Mouse (Mus musculus) forebrain, postnatal 0 days (tissue): ENCODE measurements around the gene Tmem221. TPM values are rescaled to one million over a fixed set of nuclear protein-coding genes. Genes with fewer than 3 reads are reported as not detected.

Experiments used
- ATAC-seq: fragments of 200-750 bp; cut with Nextera tagmentation; 2 replicates; pipeline ENCODE4 v1.8.0; 2017; ENCODE audit warnings: mild to moderate bottlenecking, moderate library complexity
- DNase-seq: peaks from one replicate; pipeline ENCODE4 v3.0.0-alpha.2; 2015
- H3K27ac ChIP-seq: fragments of 300-500 bp; sonication (generic); 2 replicates; pipeline ENCODE4 v1.5.1; 2014; ENCODE audit warnings: low read depth, mild to moderate bottlenecking, antibody characterized with exemption, low read length, moderate library complexity, mixed read lengths
- H3K27me3 ChIP-seq: fragments of 300-500 bp; sonication (generic); 2 replicates; pipeline ENCODE4 v1.6.1; 2014; ENCODE audit warnings: mild to moderate bottlenecking, low read length, mixed read lengths; ENCODE audit not compliant: insufficient read depth
- H3K36me3 ChIP-seq: fragments of 300-500 bp; sonication (generic); 2 replicates; pipeline ENCODE4 v1.6.1; 2014; ENCODE audit warnings: mild to moderate bottlenecking, moderate library complexity; ENCODE audit not compliant: insufficient read depth
- H3K4me1 ChIP-seq: fragments of 300-500 bp; sonication (generic); 2 replicates; pipeline ENCODE4 v1.6.1; 2014; ENCODE audit warnings: antibody characterized with exemption; ENCODE audit not compliant: insufficient read depth
- H3K4me2 ChIP-seq: fragments of 300-500 bp; sonication (generic); 2 replicates; pipeline ENCODE4 v1.6.1; 2014; ENCODE audit warnings: low read depth, mild to moderate bottlenecking, moderate library complexity
- H3K4me3 ChIP-seq: fragments of 300-500 bp; sonication (generic); 2 replicates; pipeline ENCODE4 v1.5.1; 2014; ENCODE audit warnings: low read depth, low read length, mixed read lengths
- H3K9ac ChIP-seq: fragments of 300-500 bp; sonication (generic); 2 replicates; pipeline ENCODE4 v1.6.1; 2014; ENCODE audit warnings: mild to moderate bottlenecking
- H3K9me3 ChIP-seq: fragments of 300-500 bp; sonication (generic); 2 replicates; pipeline ENCODE4 v1.6.1; 2016; ENCODE audit warnings: low read length
- CTCF ChIP-seq: sonication (generic); IDR thresholded peaks from 2 replicates; pipeline ENCODE4 v1.5.1; 2016; ENCODE audit warnings: antibody characterized with exemption, control low read depth, low read depth
- WGBS: fragments of 180-500 bp; shearing (Covaris S2); extraction: QIAGEN DNeasy Blood & Tissue Kit; methylation state at CpG from one replicate; pipeline ENCODE4 v1.1.7; 2014; 5-methylcytosine and 5-hydroxymethylcytosine counted together
- polyA plus RNA-seq: library from polyadenylated mRNA; unstranded; fragments of >200 nt; fragmentation: Nextera tagmentation; extraction: Ambion mirVana; gene quantifications from 2 replicates; pipeline ENCODE4 v1.2.1, GENCODE M21; 2015
- total RNA-seq: library from RNA; depleted of rRNA; stranded (reverse); fragments of >200 nt; gene quantifications from 2 replicates; pipeline ENCODE4 v1.2.3, GENCODE M21; 2014; rRNA removed

Tmem221 gene
- total and polyA plus RNA-seq, 2 experiments from 2014 or later = 0.16 TPM; not detected in 1

- Histone ChIP-seq H3K9me3 (no peaks in the 10 kb centered on the region), H3K27me3 (peaks cover 7% of the 10 kb centered on the region), H3K4me1 (no peaks in the 10 kb centered on the region), H3K4me3 (no peak overlapping the region), H3K4me2 (no peak overlapping the region), H3K9ac (no peak overlapping the region), H3K36me3 (no peaks in the 10 kb centered on the region), H3K27ac (no peak overlapping the region)
- DNase-seq = no peak
- WGBS = 79% methylated on average over 14 of the region's 15 CpGs
- no peak for TF ChIP-seq CTCF
- ATAC-seq = no peak
Measured at GRCm38 (mm10) chr8:71513018-71513754, 45.5 kb downstream of the Tmem221 start.

- Histone ChIP-seq H3K4me1 (no peaks in the 10 kb centered on the region), H3K27ac (no peak within 1 kb of the TSS), H3K4me2 (no peak within 1 kb of the TSS), H3K4me3 (no peak within 1 kb of the TSS), H3K9ac (no peak within 1 kb of the TSS), H3K36me3 (no peaks in the 10 kb centered on the region), H3K9me3 (no peaks in the 10 kb centered on the region), H3K27me3 (peaks cover 20% of the 10 kb centered on the region)
- 77% methylated on average over 14 of the region's 14 CpGs for WGBS
- no peak for DNase-seq
- no peak for ATAC-seq
- no peak for TF ChIP-seq CTCF
Measured at GRCm38 (mm10) chr8:71511644-71512043, 47.0 kb downstream of the Tmem221 start, which contains the start of gene Plvap. Gene Plvap (minus strand): TSS chr8:71511752.

GRCm38 (mm10) chr8:71509316-71509715 lies 49.4 kb downstream of the Tmem221 start:
- Histone ChIP-seq H3K27me3 (peaks cover 32% of the 10 kb centered on the region), H3K4me2 (no peak overlapping the region), H3K9ac (no peak overlapping the region), H3K4me3 (no peak overlapping the region), H3K36me3 (no peaks in the 10 kb centered on the region), H3K27ac (no peak overlapping the region), H3K9me3 (no peaks in the 10 kb centered on the region), H3K4me1 (no peaks in the 10 kb centered on the region)
- ATAC-seq (no peak), DNase-seq (no peak)
- TF ChIP-seq CTCF = no peak
- WGBS = 67% methylated on average over 2 of the region's 2 CpGs

GRCm38 (mm10) chr8:71507589-71508104 lies 51.0 kb downstream of the Tmem221 start:
- Histone ChIP-seq H3K9me3 (no peaks in the 10 kb centered on the region), H3K27ac (no peak overlapping the region), H3K27me3 (peaks cover 32% of the 10 kb centered on the region), H3K4me3 (peak overlapping the region; percentile 45), H3K4me2 (peak overlapping the region; percentile 81), H3K9ac (peak overlapping the region; percentile 52), H3K4me1 (no peaks in the 10 kb centered on the region), H3K36me3 (no peaks in the 10 kb centered on the region)
- peak; percentile 95 for DNase-seq
- ATAC-seq = peak; percentile 91
- WGBS = 2% methylated on average over 61 of the region's 61 CpGs
- TF ChIP-seq CTCF = no peak

DNA sequence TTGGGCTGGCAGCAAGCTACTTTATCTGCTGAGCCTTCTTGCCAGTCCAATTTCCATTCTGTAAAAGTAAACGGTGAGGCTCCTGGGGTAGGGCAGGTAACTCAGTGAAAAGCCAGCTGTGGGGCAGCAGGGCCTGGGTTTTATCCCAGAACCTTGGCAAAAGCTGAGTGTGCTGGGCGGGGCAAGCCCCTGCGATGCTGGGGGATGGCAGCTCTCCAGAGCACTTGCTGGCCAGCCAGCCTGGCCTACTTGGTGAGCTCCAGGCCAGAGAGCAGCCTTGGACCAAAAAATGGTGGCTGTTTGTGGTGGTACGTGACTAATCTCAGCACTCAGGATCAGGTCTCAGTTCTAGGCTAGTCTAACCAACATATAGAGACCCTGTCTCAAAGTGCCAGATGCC lies 52.7 kb downstream of the Tmem221 start:
- H3K4me3 ChIP-seq = no peak overlapping the region
- 72% methylated on average over 4 of the region's 4 CpGs for WGBS
- H3K4me1 ChIP-seq = no peaks in the 10 kb centered on the region
- H3K4me2 ChIP-seq = no peak overlapping the region
- H3K36me3 ChIP-seq = no peaks in the 10 kb centered on the region
- H3K27me3 ChIP-seq = peaks cover 32% of the 10 kb centered on the region
- H3K9ac ChIP-seq = no peak overlapping the region
- DNase-seq = no peak
- no peak for TF ChIP-seq CTCF
- ATAC-seq = no peak
- no peaks in the 10 kb centered on the region for H3K9me3 ChIP-seq
- no peak overlapping the region for H3K27ac ChIP-seq

- H3K4me2 ChIP-seq = no peak overlapping the region
- ATAC-seq (no peak), DNase-seq (no peak)
- 92% methylated on average over 4 of the region's 4 CpGs for WGBS
- no peaks in the 10 kb centered on the region for H3K9me3 ChIP-seq
- H3K4me3 ChIP-seq = no peak overlapping the region
- TF ChIP-seq CTCF = no peak
- no peaks in the 10 kb centered on the region for H3K4me1 ChIP-seq
- no peak overlapping the region for H3K27ac ChIP-seq
- no peak overlapping the region for H3K9ac ChIP-seq
- H3K36me3 ChIP-seq = no peaks in the 10 kb centered on the region
- H3K27me3 ChIP-seq = peaks cover 32% of the 10 kb centered on the region
Measured at GRCm38 (mm10) chr8:71505326-71505725, 53.3 kb downstream of the Tmem221 start.

DNA sequence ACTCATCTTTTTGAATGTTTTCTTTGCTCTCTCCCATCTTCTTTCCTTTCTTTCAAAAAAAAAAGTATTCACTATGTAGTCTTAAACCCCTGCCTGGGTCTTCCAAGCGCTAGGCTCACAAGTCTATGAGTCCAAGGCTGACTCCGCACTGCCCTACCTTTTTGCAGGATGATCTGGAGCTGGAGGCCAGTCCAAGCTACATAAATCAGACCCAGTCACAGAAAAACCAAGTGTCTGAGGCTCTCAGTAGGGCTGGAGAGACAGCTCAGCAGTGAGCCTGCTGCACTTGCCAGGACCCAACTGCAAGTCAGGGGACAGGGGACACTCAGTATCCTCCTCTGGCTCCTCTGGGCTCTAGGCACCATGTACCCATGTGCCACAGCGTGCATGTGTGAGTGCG lies 54.3 kb downstream of the Tmem221 start:
- H3K36me3 ChIP-seq = no peaks in the 10 kb centered on the region
- no peaks in the 10 kb centered on the region for H3K4me1 ChIP-seq
- H3K27ac ChIP-seq = no peak overlapping the region
- no peak overlapping the region for H3K4me2 ChIP-seq
- H3K4me3 ChIP-seq = no peak overlapping the region
- ATAC-seq (no peak), DNase-seq (no peak)
- no peaks in the 10 kb centered on the region for H3K9me3 ChIP-seq
- 94% methylated on average over 4 of the region's 4 CpGs for WGBS
- TF ChIP-seq CTCF = no peak
- no peak overlapping the region for H3K9ac ChIP-seq
- H3K27me3 ChIP-seq = peaks cover 32% of the 10 kb centered on the region

Other genes starting within 250 kb of the Tmem221 start
- gene Use1, start 192.0 kb downstream of the Tmem221 start, total RNA-seq = 148 and 195 TPM in 2 replicates
- gene Use1, start 192.0 kb downstream of the Tmem221 start, polyA plus RNA-seq = 124 and 140 TPM in 2 replicates
- gene Ocel1, start 187.6 kb downstream of the Tmem221 start, total RNA-seq = 14.3 and 16.2 TPM in 2 replicates
- 5.2 and 6.6 TPM in 2 replicates for gene Ocel1, start 187.6 kb downstream of the Tmem221 start, polyA plus RNA-seq
- gene Nr2f6, start 176.9 kb downstream of the Tmem221 start, total RNA-seq = 59.0 and 63.9 TPM in 2 replicates
- 26.0 and 28.9 TPM in 2 replicates for gene Nr2f6, start 176.9 kb downstream of the Tmem221 start, polyA plus RNA-seq
- 3.5 and 5.6 TPM in 2 replicates for gene Ushbp1, start 163.1 kb downstream of the Tmem221 start, total RNA-seq
- gene Ushbp1, start 163.1 kb downstream of the Tmem221 start, polyA plus RNA-seq = 4.2 and 4.5 TPM in 2 replicates
- gene Babam1, start 162.0 kb downstream of the Tmem221 start, total RNA-seq = 87.2 and 94.0 TPM in 2 replicates
- 98.9 and 107 TPM in 2 replicates for gene Babam1, start 162.0 kb downstream of the Tmem221 start, polyA plus RNA-seq
- 0.81 and 2.8 TPM in 2 replicates for gene Ankle1, start 152.9 kb downstream of the Tmem221 start, total RNA-seq
- 0.97 and 2.3 TPM in 2 replicates for gene Ankle1, start 152.9 kb downstream of the Tmem221 start, polyA plus RNA-seq
- 187 and 210 TPM in 2 replicates for gene Abhd8, start 95.2 kb downstream of the Tmem221 start, total RNA-seq
- 168 and 169 TPM in 2 replicates for gene Abhd8, start 95.2 kb downstream of the Tmem221 start, polyA plus RNA-seq
- gene Mrpl34, start 93.9 kb downstream of the Tmem221 start, total RNA-seq = 75.0 and 80.5 TPM in 2 replicates
- gene Mrpl34, start 93.9 kb downstream of the Tmem221 start, polyA plus RNA-seq = 145 and 184 TPM in 2 replicates
- 179 and 184 TPM in 2 replicates for gene Dda1, start 89.7 kb downstream of the Tmem221 start, total RNA-seq
- 274 and 283 TPM in 2 replicates for gene Dda1, start 89.7 kb downstream of the Tmem221 start, polyA plus RNA-seq
- 76.5 and 82.2 TPM in 2 replicates for gene Ano8, start 72.9 kb downstream of the Tmem221 start, total RNA-seq
- gene Ano8, start 72.9 kb downstream of the Tmem221 start, polyA plus RNA-seq = 5.9 and 7.7 TPM in 2 replicates
- 23.6 and 33.6 TPM in 2 replicates for gene Gtpbp3, start 70.8 kb downstream of the Tmem221 start, total RNA-seq
- gene Gtpbp3, start 70.8 kb downstream of the Tmem221 start, polyA plus RNA-seq = 6.9 and 9.4 TPM in 2 replicates
- gene Plvap, start 47.1 kb downstream of the Tmem221 start, total RNA-seq = 2.2 and 4.0 TPM in 2 replicates
- 6.9 and 8.7 TPM in 2 replicates for gene Plvap, start 47.1 kb downstream of the Tmem221 start, polyA plus RNA-seq
- gene Ccdc194, start 33.2 kb downstream of the Tmem221 start, total RNA-seq = 0.48 TPM in 1 of 2 replicates, not detected in the other
- 0.08 and 0.16 TPM in 2 replicates for gene Ccdc194, start 33.2 kb downstream of the Tmem221 start, polyA plus RNA-seq
- 10.1 and 17.8 TPM in 2 replicates for gene Bst2, start 21.4 kb downstream of the Tmem221 start, total RNA-seq
- 19.3 and 21.0 TPM in 2 replicates for gene Bst2, start 21.4 kb downstream of the Tmem221 start, polyA plus RNA-seq
- 70.5 and 81.7 TPM in 2 replicates for gene Mvb12a, start 15.9 kb downstream of the Tmem221 start, total RNA-seq
- gene Mvb12a, start 15.9 kb downstream of the Tmem221 start, polyA plus RNA-seq = 73.4 and 87.4 TPM in 2 replicates
- gene Nxnl1, start 7.7 kb upstream of the Tmem221 start, total RNA-seq = 0.08 TPM in 1 of 2 replicates, not detected in the other
- not detected in 2 replicates for gene Nxnl1, start 7.7 kb upstream of the Tmem221 start, polyA plus RNA-seq
- 106 and 133 TPM in 2 replicates for gene Slc27a1, start 10.0 kb upstream of the Tmem221 start, total RNA-seq
- 74.8 and 102 TPM in 2 replicates for gene Slc27a1, start 10.0 kb upstream of the Tmem221 start, polyA plus RNA-seq
- 248 and 264 TPM in 2 replicates for gene Pgls, start 33.3 kb upstream of the Tmem221 start, total RNA-seq
- gene Pgls, start 33.3 kb upstream of the Tmem221 start, polyA plus RNA-seq = 262 and 318 TPM in 2 replicates
- gene Fam129c, start 38.8 kb upstream of the Tmem221 start, total RNA-seq = 3.4 and 11.1 TPM in 2 replicates
- 2.0 and 2.8 TPM in 2 replicates for gene Fam129c, start 38.8 kb upstream of the Tmem221 start, polyA plus RNA-seq
- gene Colgalt1, start 52.1 kb upstream of the Tmem221 start, total RNA-seq = 84.3 and 85.6 TPM in 2 replicates
- gene Colgalt1, start 52.1 kb upstream of the Tmem221 start, polyA plus RNA-seq = 58.4 and 59.6 TPM in 2 replicates
- gene Unc13a, start 112.9 kb upstream of the Tmem221 start, total RNA-seq = 84.8 and 89.2 TPM in 2 replicates
- 14.2 and 18.8 TPM in 2 replicates for gene Unc13a, start 112.9 kb upstream of the Tmem221 start, polyA plus RNA-seq
- 5.2 and 7.3 TPM in 2 replicates for gene Jak3, start 117.4 kb upstream of the Tmem221 start, total RNA-seq
- gene Jak3, start 117.4 kb upstream of the Tmem221 start, polyA plus RNA-seq = 2.8 and 4.4 TPM in 2 replicates
- gene Insl3, start 130.3 kb upstream of the Tmem221 start, total RNA-seq = 1.6 and 1.8 TPM in 2 replicates
- 0.36 and 1.4 TPM in 2 replicates for gene Insl3, start 130.3 kb upstream of the Tmem221 start, polyA plus RNA-seq
- gene B3gnt3, start 142.9 kb upstream of the Tmem221 start, total RNA-seq = 0.24 and 0.92 TPM in 2 replicates
- gene B3gnt3, start 142.9 kb upstream of the Tmem221 start, polyA plus RNA-seq = 0.44 and 0.49 TPM in 2 replicates
- 97.2 and 101 TPM in 2 replicates for gene Fcho1, start 166.8 kb upstream of the Tmem221 start, total RNA-seq
- 62.4 and 68.7 TPM in 2 replicates for gene Fcho1, start 166.8 kb upstream of the Tmem221 start, polyA plus RNA-seq